ENCODE assay signal across 14 mouse cellular contexts in genomic region chr5:105642517-105642916, GRCm38 (mm10). TPM values are rescaled to one million over a fixed set of nuclear protein-coding genes. Genes with fewer than 3 reads are reported as not detected.
DNase-seq lines count a peak whose midpoint lies in the region; ATAC-seq lines count a peak whose summit lies in the region.
"Had no signal": no experiment of that assay in that cellular context is flagged by ENCODE, and none has a peak within 500 bp of the region (broad histone marks: within the 10 kb centered on the region; RNA-seq: fewer than 3 reads in every experiment).

No protein-coding gene starts in this region.

- H3K36me3 ChIP-seq in hindbrain, embryonic 16.5 days (ENCODE audit: control insufficient read depth, insufficient read depth, low read length) = no peaks in the 10 kb centered on the region
- H3K36me3 ChIP-seq: forebrain, embryonic 15.5 days; neural tube, embryonic 13.5 days had no signal

- H3K4me1 ChIP-seq in hindbrain, embryonic 16.5 days (ENCODE audit: control insufficient read depth, insufficient read depth, low read depth, low read length) = no peaks in the 10 kb centered on the region
- H3K4me1 ChIP-seq: forebrain, embryonic 15.5 days; neural tube, embryonic 13.5 days had no signal

- peak; percentile 87 for DNase-seq in T-cell, adult 2 months (ENCODE audit: low spot score)
- DNase-seq in naive thymus-derived CD4-positive, alpha-beta T cell, adult 2 months (ENCODE audit: low read depth) = peak; percentile 89
- DNase-seq in thymus, postnatal 10 days (ENCODE audit: low spot score in 2 of 2) = peak; percentile 75 to 84
- DNase-seq in ovary, postnatal 10 days (ENCODE audit: low spot score) = no peak
- no peak for DNase-seq in cerebellum, postnatal 10 days
- DNase-seq: cerebellum, adult 9-10 months; gastrocnemius, postnatal 36 days; heart, postnatal 4 days; right cerebral cortex, postnatal 25 days had no signal

- ATAC-seq in CD4-positive, CD25-positive, alpha-beta regulatory T cell, adult 4 months = peak; percentile 92
- no peak for ATAC-seq in hindbrain, embryonic 16.5 days
- ATAC-seq: forebrain, embryonic 15.5 days had no signal

- 94% methylated on average over 5 of the region's 5 CpGs for WGBS in hindbrain, embryonic 16.5 days

- H3K9me3 ChIP-seq in hindbrain, embryonic 16.5 days (ENCODE audit: control insufficient read depth, low read length) = no peaks in the 10 kb centered on the region; the same call in 1 of the 2 replicates
- H3K9me3 ChIP-seq: forebrain, embryonic 15.5 days; megakaryocyte, embryonic 14.5 days; neural tube, embryonic 13.5 days had no signal

- H3K27ac ChIP-seq in hindbrain, embryonic 16.5 days (ENCODE audit: low read depth, low read length) = no peak overlapping the region
- H3K27ac ChIP-seq: forebrain, embryonic 15.5 days; neural tube, embryonic 13.5 days had no signal

- H3K27me3 ChIP-seq in hindbrain, embryonic 16.5 days (replicated peaks; ENCODE audit: control insufficient read depth, insufficient read depth, low read length) = no peaks in the 10 kb centered on the region
- H3K27me3 ChIP-seq: forebrain, embryonic 15.5 days; neural tube, embryonic 13.5 days had no signal

- H3K4me2 ChIP-seq in hindbrain, embryonic 16.5 days (ENCODE audit: low read length) = no peak overlapping the region
- H3K4me2 ChIP-seq: forebrain, embryonic 15.5 days; neural tube, embryonic 13.5 days had no signal

- H3K4me3 ChIP-seq in hindbrain, embryonic 16.5 days (ENCODE audit: low read length) = no peak overlapping the region
- H3K4me3 ChIP-seq: forebrain, embryonic 15.5 days; megakaryocyte, embryonic 14.5 days; neural tube, embryonic 13.5 days had no signal

- no peak overlapping the region for H3K9ac ChIP-seq in hindbrain, embryonic 16.5 days (ENCODE audit: low read depth, low read length)
- H3K9ac ChIP-seq: forebrain, embryonic 15.5 days; neural tube, embryonic 13.5 days had no signal

RNA-seq across cellular contexts. Expression of gene Lrrc8d, which starts 57.3 kb away (rescaled TPM):
- 10 to 100 TPM; 17.2 to 19.5 TPM for polyA plus RNA-seq in CD4-positive, CD25-positive, alpha-beta regulatory T cell, adult 4 months (2017; shearing (Covaris generic))
- 19.1 and 33.1 TPM in 2 replicates for polyA plus RNA-seq in hindbrain, embryonic 16.5 days (2015; fragmentation: Nextera tagmentation; extraction: Ambion mirVana)

Comparison
In these comparisons a context has a peak if more than half of its experiments do, and no peak if none do; other contexts are left out.
1. DNase-seq: peak in T-cell, adult 2 months (single experiment), naive thymus-derived CD4-positive, alpha-beta T cell, adult 2 months (single experiment) and thymus, postnatal 10 days (2 of 2); none in ovary, postnatal 10 days (single experiment) and cerebellum, postnatal 10 days (0 of 2).